Mouse (Mus musculus): ENCODE results near the gene Supt5. TPM values are rescaled to one million over a fixed set of nuclear protein-coding genes. Genes with fewer than 3 reads are reported as not detected.

Supt5 gene
- total and polyA plus RNA-seq, 3 experiments, result 66.0 to 448 (median 156) TPM

- Histone ChIP-seq H3K79me2 (ENCODE audit: control insufficient read depth, insufficient read depth, low read length, poor library complexity) (peaks cover 3% of the 10 kb centered on the region), H3K4me1 (ENCODE audit: control insufficient read depth in 1 of 2, insufficient read depth in 2 of 2, low read length in 2 of 2) (peaks cover 0 to 12% of the 10 kb centered on the region in 2 experiments; a peak in 2 of 4 replicates), H3K4me3 (ENCODE audit: control insufficient read depth in 1 of 2, insufficient read depth in 1 of 2, low read depth in 2 of 2, low read length in 2 of 2) (no peak overlapping the region), H3K9me3 (replicated peaks; ENCODE audit: insufficient read depth, low read length) (no peaks in the 10 kb centered on the region), H3K9ac (ENCODE audit: control insufficient read depth, low read depth, low read length, poor library complexity, severe bottlenecking) (no peak overlapping the region), H3K36me3 (ENCODE audit: control insufficient read depth in 1 of 2, insufficient read depth in 2 of 2, low read length in 2 of 2) (peaks cover 6 to 14% of the 10 kb centered on the region in 2 experiments), H3K27ac (ENCODE audit: control insufficient read depth, low read depth, low read length) (no peak overlapping the region), H3K27me3 (ENCODE audit: control insufficient read depth in 1 of 2, insufficient read depth in 2 of 2, low read length in 2 of 2) (no peaks in the 10 kb centered on the region)
- DNase-seq (ENCODE audit: low read depth, low spot score), result no peak
- TF ChIP-seq NRF1 (IDR thresholded peaks at IDR 0.05; ENCODE audit: insufficient read depth, low read depth, low read length, poor library complexity, severe bottlenecking) (no peak), ZKSCAN1 (IDR thresholded peaks at IDR 0.05; ENCODE audit: low read depth, low read length) (no peak), CHD1 (IDR thresholded peaks at IDR 0.05; ENCODE audit: low read depth, low read length) (no peak), POLR2AphosphoS5 (IDR thresholded peaks at IDR 0.05; ENCODE audit: borderline replicate concordance, low read depth, low read length) (no peak), TBP (IDR thresholded peaks at IDR 0.05; ENCODE audit: low read depth, low read length) (no peak), MAZ (IDR thresholded peaks at IDR 0.05; ENCODE audit: low read depth, low read length) (no peak), ETS1 (IDR thresholded peaks at IDR 0.05; ENCODE audit: low read depth, low read length) (no peak), JUND (IDR thresholded peaks at IDR 0.05; ENCODE audit: low read depth, low read length) (no peak), USF2 (IDR thresholded peaks at IDR 0.05; ENCODE audit: borderline replicate concordance in 1 of 2, insufficient read depth in 1 of 2, low read depth in 1 of 2, low read length in 2 of 2) (no peak), CTCF (IDR thresholded peaks at IDR 0.05 in 2 of 3, conservative IDR thresholded peaks at IDR 0.05 in 1 of 3; ENCODE audit: control insufficient read depth in 1 of 3, insufficient read depth in 1 of 3, low read depth in 2 of 3, low read length in 3 of 3, poor library complexity in 1 of 3, severe bottlenecking in 1 of 3) (no peak), ELF1 (IDR thresholded peaks at IDR 0.05; ENCODE audit: low read depth, low read length) (no peak), GABPA (IDR thresholded peaks at IDR 0.05; ENCODE audit: low read depth, low read length) (no peak), MEF2A (IDR thresholded peaks at IDR 0.05; ENCODE audit: extremely low read depth, insufficient replicate concordance, low read depth, low read length, poor library complexity, severe bottlenecking) (no peak), USF1 (IDR thresholded peaks at IDR 0.05; ENCODE audit: low read depth, low read length) (no peak)
These were observed 18.4 kb upstream of the Supt5 start for GRCm38 (mm10) chr7:28356981-28357380.

- no peaks in the 10 kb centered on the region for H3K27me3 ChIP-seq (ENCODE audit: control insufficient read depth in 1 of 2, insufficient read depth in 2 of 2, low read length in 2 of 2)
- peak; percentile 49 for DNase-seq (ENCODE audit: low read depth, low spot score)
- H3K9me3 ChIP-seq (replicated peaks; ENCODE audit: insufficient read depth, low read length), result no peaks in the 10 kb centered on the region
- no peak overlapping the region for H3K27ac ChIP-seq (ENCODE audit: control insufficient read depth, low read depth, low read length)
- H3K79me2 ChIP-seq (ENCODE audit: control insufficient read depth, insufficient read depth, low read length, poor library complexity), result peaks cover 18% of the 10 kb centered on the region
- TF ChIP-seq POLR2A (IDR thresholded peaks at IDR 0.05; ENCODE audit: control insufficient read depth in 1 of 2, insufficient read depth in 1 of 2, low read depth in 1 of 2, low read length in 2 of 2, poor library complexity in 1 of 2) (peak in 1 of 2 experiments; percentile 25; a peak in 1 of 4 replicates), ELF1 (IDR thresholded peaks at IDR 0.05; ENCODE audit: low read depth, low read length) (0 out of 2 replicates have a peak, but pooled peaks have one; percentile 15), ETS1 (IDR thresholded peaks at IDR 0.05; ENCODE audit: low read depth, low read length) (no peak)
- H3K9ac ChIP-seq (ENCODE audit: control insufficient read depth, low read depth, low read length, poor library complexity, severe bottlenecking), result no peak overlapping the region
- H3K4me1 ChIP-seq (ENCODE audit: control insufficient read depth in 1 of 2, insufficient read depth in 2 of 2, low read length in 2 of 2), result peaks cover 0 to 16% of the 10 kb centered on the region in 2 experiments; a peak in 2 of 4 replicates
- H3K4me3 ChIP-seq (ENCODE audit: control insufficient read depth in 1 of 2, insufficient read depth in 1 of 2, low read depth in 2 of 2, low read length in 2 of 2), result no peak overlapping the region
- peaks cover 11 to 20% of the 10 kb centered on the region in 2 experiments for H3K36me3 ChIP-seq (ENCODE audit: control insufficient read depth in 1 of 2, insufficient read depth in 2 of 2, low read length in 2 of 2)
These were observed 16.7 kb upstream of the Supt5 start for GRCm38 (mm10) chr7:28355221-28355620.

Measured in MEL (cell line).